In the genomic region with DNA sequence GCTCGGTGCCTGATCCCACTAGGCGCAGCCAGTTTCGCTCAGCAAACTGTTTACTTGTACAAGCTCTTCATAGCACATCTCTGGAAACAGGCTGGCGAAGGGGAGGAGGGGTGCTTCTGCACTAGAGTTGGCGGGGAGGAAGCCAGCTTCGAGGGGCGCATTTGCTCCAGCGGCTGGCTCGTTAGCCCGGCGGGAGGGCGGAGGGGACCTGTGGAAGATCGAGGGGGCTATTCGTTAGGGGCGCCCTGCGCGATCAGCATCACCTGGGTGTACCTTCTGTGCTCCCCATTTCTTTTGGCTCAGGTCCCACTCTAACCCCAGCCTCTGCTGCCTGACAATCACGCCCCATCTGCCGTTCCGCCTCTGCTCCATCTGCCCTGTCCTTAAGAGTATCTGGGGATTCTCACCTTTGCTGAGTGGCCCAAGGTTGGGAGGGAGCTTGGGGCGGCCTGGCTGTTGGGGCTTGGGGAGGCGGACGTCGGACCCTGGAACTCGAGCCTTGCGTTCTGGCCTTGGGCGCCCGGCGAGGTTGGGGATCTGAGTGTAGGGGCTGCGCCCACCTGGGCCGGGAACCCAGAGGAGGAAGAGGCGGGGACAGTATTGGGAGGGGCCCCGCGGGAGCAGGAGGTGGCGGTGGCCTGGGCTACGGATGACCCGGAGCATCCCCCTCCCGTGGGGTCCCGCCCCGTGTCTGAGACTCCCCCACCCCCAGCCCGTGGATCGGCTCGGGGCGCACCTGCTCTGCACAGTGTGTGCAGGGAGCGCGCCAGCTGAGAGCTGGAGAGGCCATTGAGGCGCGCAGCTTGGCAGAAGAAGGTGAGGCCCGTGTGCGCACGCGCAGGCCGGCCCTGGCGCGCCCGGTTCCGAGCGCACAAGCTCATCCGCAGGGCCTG, we compare ENCODE assay signal across 8 mouse cellular contexts. TPM values are rescaled to one million over a fixed set of nuclear protein-coding genes. Genes with fewer than 3 reads are reported as not detected.
DNase-seq lines count a peak whose midpoint lies in the region; ATAC-seq and TF ChIP-seq lines count a peak whose summit lies in the region.

No protein-coding gene starts in this region.

- no peaks in the 10 kb centered on the region for H3K9me3 ChIP-seq in kidney, embryonic 16.5 days (ENCODE audit: low read length)
- H3K9me3 ChIP-seq in liver, embryonic 12.5 days (replicated peaks): no peaks in the 10 kb centered on the region

- H3K27ac ChIP-seq in kidney, embryonic 16.5 days (ENCODE audit: low read length): no peak overlapping the region
- no peak overlapping the region for H3K27ac ChIP-seq in liver, embryonic 12.5 days
- no peak overlapping the region for H3K27ac ChIP-seq in olfactory bulb, adult 2 months (ENCODE audit: insufficient read depth, low read depth, low read length)

- H3K27me3 ChIP-seq in kidney, embryonic 16.5 days (ENCODE audit: insufficient read depth, low read length): peaks cover 64% of the 10 kb centered on the region
- H3K27me3 ChIP-seq in liver, embryonic 12.5 days (replicated peaks): peaks cover 78% of the 10 kb centered on the region

- peaks cover 14% of the 10 kb centered on the region for H3K4me1 ChIP-seq in kidney, embryonic 16.5 days (ENCODE audit: insufficient read depth, low read length)
- no peaks in the 10 kb centered on the region for H3K4me1 ChIP-seq in liver, embryonic 12.5 days
- H3K4me1 ChIP-seq in olfactory bulb, adult 2 months (ENCODE audit: control insufficient read depth, insufficient read depth, low read length): peaks cover 28% of the 10 kb centered on the region

- no peak for TF ChIP-seq CTCF in olfactory bulb, adult 2 months (IDR thresholded peaks at IDR 0.05; ENCODE audit: insufficient read depth, low read depth, low read length)

- peak overlapping the region; percentile 61 for H3K9ac ChIP-seq in kidney, embryonic 16.5 days (replicated peaks; ENCODE audit: low read length)
- no peak overlapping the region for H3K9ac ChIP-seq in liver, embryonic 12.5 days

- peak overlapping the region; percentile 54 for H3K4me3 ChIP-seq in kidney, embryonic 16.5 days (ENCODE audit: low read length)
- H3K4me3 ChIP-seq in liver, embryonic 12.5 days: peak overlapping the region; percentile 19; the same call in 1 of the 2 replicates
- peak overlapping the region; percentile 48 for H3K4me3 ChIP-seq in olfactory bulb, adult 2 months (ENCODE audit: insufficient read depth, low read depth, low read length)

- peak; percentile 54 for ATAC-seq in kidney, embryonic 16.5 days (ENCODE audit: low FRiP score, low TSS enrichment)
- no peak for ATAC-seq in liver, embryonic 12.5 days
- ATAC-seq in megakaryocyte-erythroid progenitor cell, adult 5-6 weeks (replicated peaks; ENCODE audit: low FRiP score, low TSS enrichment, poor library complexity, severe bottlenecking): no peak

- peak overlapping the region; percentile 85 for H3K4me2 ChIP-seq in kidney, embryonic 16.5 days (replicated peaks; ENCODE audit: low read depth, low read length)
- H3K4me2 ChIP-seq in liver, embryonic 12.5 days: peak overlapping the region; percentile 51

- TF ChIP-seq POLR2A in olfactory bulb, adult 2 months (IDR thresholded peaks at IDR 0.05; ENCODE audit: insufficient read depth, low read depth, low read length): no peak

- no peaks in the 10 kb centered on the region for H3K36me3 ChIP-seq in kidney, embryonic 16.5 days (ENCODE audit: insufficient read depth, low read length)
- no peaks in the 10 kb centered on the region for H3K36me3 ChIP-seq in liver, embryonic 12.5 days

- peak; percentile 53 for DNase-seq in gastrocnemius, postnatal 10 days
- DNase-seq in gastrocnemius, postnatal 25 days: no peak
- DNase-seq in cerebellum, postnatal 10 days: peak; percentile 91 to 92
- DNase-seq in frontal cortex, postnatal 25 days (ENCODE audit: low spot score in 2 of 2): peak; percentile 66 to 67

- 1% methylated on average over 58 of the region's 59 CpGs for WGBS in kidney, embryonic 16.5 days
- WGBS in liver, embryonic 12.5 days (ENCODE audit: insufficient replicate concordance): 34% methylated on average over 56 of the region's 59 CpGs
- 4% methylated on average over 59 of the region's 59 CpGs for WGBS in olfactory bulb, adult 2 months

RNA-seq across cellular contexts. Expression of a gene that starts 9.2 kb away (rescaled TPM):
- total RNA-seq in gastrocnemius, postnatal 10 days (2021): not detected
- total RNA-seq in gastrocnemius, postnatal 25 days (2021): not detected
- polyA plus RNA-seq in kidney, embryonic 16.5 days (2015; fragmentation: Nextera tagmentation; extraction: Ambion mirVana): 0.27 and 0.82 TPM in 2 replicates
- polyA plus RNA-seq in liver, embryonic 12.5 days (2016; fragmentation: Nextera tagmentation; extraction: Ambion mirVana): 0.11 TPM in 1 of 2 replicates, not detected in the other
- not detected in 2 replicates for polyA plus RNA-seq in olfactory bulb, adult 2 months (2012; ENCODE audit: insufficient read depth, insufficient read length, low replicate concordance, missing spikeins)
- not detected in 2 replicates for total RNA-seq in megakaryocyte-erythroid progenitor cell, adult 5-6 weeks (2014; fragmentation: Nextera tagmentation)
- not detected in 2 replicates for total RNA-seq in megakaryocyte-erythroid progenitor cell, adult 5-6 weeks (2017)

RNA-seq across cellular contexts. Expression of a gene that starts 19.1 kb away (rescaled TPM):
- total RNA-seq in gastrocnemius, postnatal 10 days (2021): not detected
- total RNA-seq in gastrocnemius, postnatal 25 days (2021): not detected
- polyA plus RNA-seq in kidney, embryonic 16.5 days (2015; fragmentation: Nextera tagmentation; extraction: Ambion mirVana): not detected in 2 replicates
- polyA plus RNA-seq in liver, embryonic 12.5 days (2016; fragmentation: Nextera tagmentation; extraction: Ambion mirVana): not detected in 2 replicates
- polyA plus RNA-seq in olfactory bulb, adult 2 months (2012; ENCODE audit: insufficient read depth, insufficient read length, low replicate concordance, missing spikeins): not detected in 2 replicates
- total RNA-seq in megakaryocyte-erythroid progenitor cell, adult 5-6 weeks (2014; fragmentation: Nextera tagmentation): not detected in 2 replicates
- total RNA-seq in megakaryocyte-erythroid progenitor cell, adult 5-6 weeks (2017): not detected in 2 replicates

RNA-seq across cellular contexts. Expression of a gene that starts 28.2 kb away (rescaled TPM):
- 1 to 10 TPM; 6.3 to 8.9 TPM for total RNA-seq in gastrocnemius, postnatal 10 days (2021)
- total RNA-seq in gastrocnemius, postnatal 25 days (2021): 1 to 10 TPM; 4.7 to 4.9 TPM
- 2.4 and 3.4 TPM in 2 replicates for polyA plus RNA-seq in kidney, embryonic 16.5 days (2015; fragmentation: Nextera tagmentation; extraction: Ambion mirVana)
- polyA plus RNA-seq in liver, embryonic 12.5 days (2016; fragmentation: Nextera tagmentation; extraction: Ambion mirVana): 5.2 and 5.7 TPM in 2 replicates
- 142 TPM in 1 of 2 replicates, not detected in the other for polyA plus RNA-seq in olfactory bulb, adult 2 months (2012; ENCODE audit: insufficient read depth, insufficient read length, low replicate concordance, missing spikeins)
- total RNA-seq in megakaryocyte-erythroid progenitor cell, adult 5-6 weeks (2014; fragmentation: Nextera tagmentation): 32.2 and 35.9 TPM in 2 replicates
- 7.4 and 9.7 TPM in 2 replicates for total RNA-seq in megakaryocyte-erythroid progenitor cell, adult 5-6 weeks (2017)
